Mouse (Mus musculus): ENCODE measurements around the gene Anks1b. TPM values are rescaled to one million over a fixed set of nuclear protein-coding genes. Genes with fewer than 3 reads are reported as not detected.
A peak's percentile ranks its signal among the peaks of the same experiment; 100 is the strongest.

Anks1b gene
- polyA plus RNA-seq, 1 experiment from 2014 or later, result 0.36 TPM

GRCm38 (mm10) chr10:90831288-90831626 lies 957.9 kb downstream of the Anks1b start:
- H3K27me3 ChIP-seq (ENCODE audit: control insufficient read depth, insufficient read depth, low read length), result peaks cover 50% of the 10 kb centered on the region

GRCm38 (mm10) chr10:90834306-90834705 lies 961.0 kb downstream of the Anks1b start:
- Histone ChIP-seq H3K36me3 (ENCODE audit: control insufficient read depth, insufficient read depth, low read length) (no peaks in the 10 kb centered on the region), H3K9me3 (ENCODE audit: control insufficient read depth, low read length) (no peaks in the 10 kb centered on the region), H3K9ac (ENCODE audit: low read length) (no peak overlapping the region), H3K4me3 (ENCODE audit: low read depth, low read length) (no peak overlapping the region), H3K4me1 (ENCODE audit: control insufficient read depth, insufficient read depth, low read length) (no peaks in the 10 kb centered on the region), H3K27me3 (ENCODE audit: control insufficient read depth, insufficient read depth, low read length) (peaks cover 26% of the 10 kb centered on the region), H3K4me2 (ENCODE audit: low read depth, severe bottlenecking) (no peak overlapping the region), H3K27ac (replicated peaks; ENCODE audit: low read depth, low read length) (no peak overlapping the region)
- ATAC-seq (ENCODE audit: insufficient number of reproducible peaks, low FRiP score, low TSS enrichment, low read depth) (no peak), DNase-seq (ENCODE audit: low spot score) (no peak)
- 27% methylated on average over 5 of the region's 5 CpGs for WGBS

More at GRCm38 (mm10) chr10:90831288-90831626, 957.9 kb downstream of the Anks1b start:
- no peak overlapping the region for H3K4me2 ChIP-seq (ENCODE audit: low read depth, severe bottlenecking)
- DNase-seq (ENCODE audit: low spot score) (no peak), ATAC-seq (ENCODE audit: insufficient number of reproducible peaks, low FRiP score, low TSS enrichment, low read depth) (no peak)
- 14% methylated on average over 2 of the region's 2 CpGs for WGBS
- H3K9ac ChIP-seq (ENCODE audit: low read length), result no peak overlapping the region
- H3K9me3 ChIP-seq (ENCODE audit: control insufficient read depth, low read length), result no peaks in the 10 kb centered on the region
- H3K27ac ChIP-seq (replicated peaks; ENCODE audit: low read depth, low read length), result no peak overlapping the region
- no peaks in the 10 kb centered on the region for H3K4me1 ChIP-seq (ENCODE audit: control insufficient read depth, insufficient read depth, low read length)
- no peaks in the 10 kb centered on the region for H3K36me3 ChIP-seq (ENCODE audit: control insufficient read depth, insufficient read depth, low read length)
- H3K4me3 ChIP-seq (ENCODE audit: low read depth, low read length), result no peak overlapping the region

GRCm38 (mm10) chr10:90835195-90835594 lies 961.9 kb downstream of the Anks1b start:
- ATAC-seq (ENCODE audit: insufficient number of reproducible peaks, low FRiP score, low TSS enrichment, low read depth) (no peak), DNase-seq (ENCODE audit: low spot score) (no peak)
- no peaks in the 10 kb centered on the region for H3K9me3 ChIP-seq (ENCODE audit: control insufficient read depth, low read length)
- no peaks in the 10 kb centered on the region for H3K36me3 ChIP-seq (ENCODE audit: control insufficient read depth, insufficient read depth, low read length)
- H3K4me3 ChIP-seq (ENCODE audit: low read depth, low read length), result no peak overlapping the region
- H3K27me3 ChIP-seq (ENCODE audit: control insufficient read depth, insufficient read depth, low read length), result peaks cover 19% of the 10 kb centered on the region
- no peak overlapping the region for H3K4me2 ChIP-seq (ENCODE audit: low read depth, severe bottlenecking)
- no peak overlapping the region for H3K27ac ChIP-seq (replicated peaks; ENCODE audit: low read depth, low read length)
- no peaks in the 10 kb centered on the region for H3K4me1 ChIP-seq (ENCODE audit: control insufficient read depth, insufficient read depth, low read length)
- H3K9ac ChIP-seq (ENCODE audit: low read length), result no peak overlapping the region

GRCm38 (mm10) chr10:90839611-90840335 lies 966.5 kb downstream of the Anks1b start:
- H3K4me3 ChIP-seq (ENCODE audit: low read depth, low read length), result no peak overlapping the region
- H3K36me3 ChIP-seq (ENCODE audit: control insufficient read depth, insufficient read depth, low read length), result no peaks in the 10 kb centered on the region
- no peak overlapping the region for H3K27ac ChIP-seq (replicated peaks; ENCODE audit: low read depth, low read length)
- no peaks in the 10 kb centered on the region for H3K27me3 ChIP-seq (ENCODE audit: control insufficient read depth, insufficient read depth, low read length)
- no peaks in the 10 kb centered on the region for H3K9me3 ChIP-seq (ENCODE audit: control insufficient read depth, low read length)
- H3K9ac ChIP-seq (ENCODE audit: low read length), result no peak overlapping the region
- WGBS, result 83% methylated on average over 9 of the region's 9 CpGs
- no peak overlapping the region for H3K4me2 ChIP-seq (ENCODE audit: low read depth, severe bottlenecking)
- ATAC-seq (ENCODE audit: insufficient number of reproducible peaks, low FRiP score, low TSS enrichment, low read depth) (no peak), DNase-seq (ENCODE audit: low spot score) (no peak)
- H3K4me1 ChIP-seq (ENCODE audit: control insufficient read depth, insufficient read depth, low read length), result no peaks in the 10 kb centered on the region

- WGBS, result 89% methylated on average over 2 of the region's 2 CpGs
Observed at GRCm38 (mm10) chr10:90842398-90842797, 969.1 kb downstream of the Anks1b start.

GRCm38 (mm10) chr10:90851077-90851476 lies 977.8 kb downstream of the Anks1b start:
- no peaks in the 10 kb centered on the region for H3K27me3 ChIP-seq (ENCODE audit: control insufficient read depth, insufficient read depth, low read length)
- DNase-seq (ENCODE audit: low spot score) (no peak), ATAC-seq (ENCODE audit: insufficient number of reproducible peaks, low FRiP score, low TSS enrichment, low read depth) (no peak)
- H3K4me3 ChIP-seq (ENCODE audit: low read depth, low read length), result no peak overlapping the region
- no peaks in the 10 kb centered on the region for H3K36me3 ChIP-seq (ENCODE audit: control insufficient read depth, insufficient read depth, low read length)
- H3K9me3 ChIP-seq (ENCODE audit: control insufficient read depth, low read length), result no peaks in the 10 kb centered on the region
- no peak overlapping the region for H3K4me2 ChIP-seq (ENCODE audit: low read depth, severe bottlenecking)
- H3K4me1 ChIP-seq (ENCODE audit: control insufficient read depth, insufficient read depth, low read length), result 0 out of 2 replicates have a peak, but pooled peaks cover 3% of the 10 kb centered on the region
- no peak overlapping the region for H3K27ac ChIP-seq (replicated peaks; ENCODE audit: low read depth, low read length)
- 92% methylated on average over 6 of the region's 6 CpGs for WGBS
- H3K9ac ChIP-seq (ENCODE audit: low read length), result no peak overlapping the region

More at GRCm38 (mm10) chr10:90842398-90842797, 969.1 kb downstream of the Anks1b start:
- H3K4me3 ChIP-seq (ENCODE audit: low read depth, low read length), result no peak overlapping the region
- H3K9me3 ChIP-seq (ENCODE audit: control insufficient read depth, low read length), result no peaks in the 10 kb centered on the region
- ATAC-seq (ENCODE audit: insufficient number of reproducible peaks, low FRiP score, low TSS enrichment, low read depth) (no peak), DNase-seq (ENCODE audit: low spot score) (no peak)
- H3K36me3 ChIP-seq (ENCODE audit: control insufficient read depth, insufficient read depth, low read length), result no peaks in the 10 kb centered on the region
- H3K27ac ChIP-seq (replicated peaks; ENCODE audit: low read depth, low read length), result no peak overlapping the region
- no peaks in the 10 kb centered on the region for H3K4me1 ChIP-seq (ENCODE audit: control insufficient read depth, insufficient read depth, low read length)
- H3K27me3 ChIP-seq (ENCODE audit: control insufficient read depth, insufficient read depth, low read length), result no peaks in the 10 kb centered on the region
- H3K4me2 ChIP-seq (ENCODE audit: low read depth, severe bottlenecking), result no peak overlapping the region
- no peak overlapping the region for H3K9ac ChIP-seq (ENCODE audit: low read length)

- Histone ChIP-seq H3K9ac (ENCODE audit: low read length) (no peak overlapping the region), H3K4me1 (ENCODE audit: control insufficient read depth, insufficient read depth, low read length) (0 out of 2 replicates have a peak, but pooled peaks cover 3% of the 10 kb centered on the region), H3K4me2 (ENCODE audit: low read depth, severe bottlenecking) (no peak overlapping the region), H3K9me3 (ENCODE audit: control insufficient read depth, low read length) (no peaks in the 10 kb centered on the region), H3K27ac (replicated peaks; ENCODE audit: low read depth, low read length) (no peak overlapping the region), H3K36me3 (ENCODE audit: control insufficient read depth, insufficient read depth, low read length) (no peaks in the 10 kb centered on the region), H3K27me3 (ENCODE audit: control insufficient read depth, insufficient read depth, low read length) (no peaks in the 10 kb centered on the region), H3K4me3 (ENCODE audit: low read depth, low read length) (no peak overlapping the region)
- DNase-seq (ENCODE audit: low spot score), result peak; percentile 33
- ATAC-seq (ENCODE audit: insufficient number of reproducible peaks, low FRiP score, low TSS enrichment, low read depth), result no peak
- WGBS, result 35% methylated on average over 11 of the region's 11 CpGs
Observed at GRCm38 (mm10) chr10:90851999-90852398, 978.7 kb downstream of the Anks1b start.

GRCm38 (mm10) chr10:90852432-90852831 lies 979.1 kb downstream of the Anks1b start:
- DNase-seq (ENCODE audit: low spot score), result no peak
- H3K9me3 ChIP-seq (ENCODE audit: control insufficient read depth, low read length), result no peaks in the 10 kb centered on the region
- H3K9ac ChIP-seq (ENCODE audit: low read length), result no peak overlapping the region
- H3K4me2 ChIP-seq (ENCODE audit: low read depth, severe bottlenecking), result no peak overlapping the region
- H3K27me3 ChIP-seq (ENCODE audit: control insufficient read depth, insufficient read depth, low read length), result no peaks in the 10 kb centered on the region
- 0 out of 2 replicates have a peak, but pooled peaks cover 3% of the 10 kb centered on the region for H3K4me1 ChIP-seq (ENCODE audit: control insufficient read depth, insufficient read depth, low read length)
- no peak overlapping the region for H3K27ac ChIP-seq (replicated peaks; ENCODE audit: low read depth, low read length)
- WGBS, result 60% methylated on average over 7 of the region's 7 CpGs
- ATAC-seq (ENCODE audit: insufficient number of reproducible peaks, low FRiP score, low TSS enrichment, low read depth), result no peak
- no peak overlapping the region for H3K4me3 ChIP-seq (ENCODE audit: low read depth, low read length)
- no peaks in the 10 kb centered on the region for H3K36me3 ChIP-seq (ENCODE audit: control insufficient read depth, insufficient read depth, low read length)

- 51% methylated on average over 4 of the region's 4 CpGs for WGBS
- ATAC-seq (ENCODE audit: insufficient number of reproducible peaks, low FRiP score, low TSS enrichment, low read depth), result no peak
- Histone ChIP-seq H3K36me3 (ENCODE audit: control insufficient read depth, insufficient read depth, low read length) (no peaks in the 10 kb centered on the region), H3K9ac (ENCODE audit: low read length) (no peak overlapping the region), H3K27me3 (ENCODE audit: control insufficient read depth, insufficient read depth, low read length) (no peaks in the 10 kb centered on the region), H3K4me3 (ENCODE audit: low read depth, low read length) (no peak overlapping the region), H3K4me2 (ENCODE audit: low read depth, severe bottlenecking) (no peak overlapping the region), H3K4me1 (ENCODE audit: control insufficient read depth, insufficient read depth, low read length) (0 out of 2 replicates have a peak, but pooled peaks cover 3% of the 10 kb centered on the region), H3K27ac (replicated peaks; ENCODE audit: low read depth, low read length) (no peak overlapping the region), H3K9me3 (ENCODE audit: control insufficient read depth, low read length) (no peaks in the 10 kb centered on the region)
- no peak for DNase-seq (ENCODE audit: low spot score)
Observed at GRCm38 (mm10) chr10:90856668-90857067, 983.4 kb downstream of the Anks1b start.
